Mouse (Mus musculus) liver, adult (tissue): ENCODE results near the gene Amt.

ENCODE experiments used
- GATA4 ChIP-seq: IDR thresholded peaks from 2 replicates; pipeline ENCODE4 v1.6.1; 2014; ENCODE audit warnings: mild to moderate bottlenecking, low read length; ENCODE audit not compliant: insufficient replicate concordance

Amt gene

GRCm38 (mm10) chr9:108296453-108297355, at the start of gene Amt:
TSS of gene Amt (plus strand) at chr9:108296853.
- TF ChIP-seq GATA4 = no peak

- TF ChIP-seq GATA4 = no peak
Measured at GRCm38 (mm10) chr9:108248957-108249356, 47.7 kb upstream of the Amt start.

DNA sequence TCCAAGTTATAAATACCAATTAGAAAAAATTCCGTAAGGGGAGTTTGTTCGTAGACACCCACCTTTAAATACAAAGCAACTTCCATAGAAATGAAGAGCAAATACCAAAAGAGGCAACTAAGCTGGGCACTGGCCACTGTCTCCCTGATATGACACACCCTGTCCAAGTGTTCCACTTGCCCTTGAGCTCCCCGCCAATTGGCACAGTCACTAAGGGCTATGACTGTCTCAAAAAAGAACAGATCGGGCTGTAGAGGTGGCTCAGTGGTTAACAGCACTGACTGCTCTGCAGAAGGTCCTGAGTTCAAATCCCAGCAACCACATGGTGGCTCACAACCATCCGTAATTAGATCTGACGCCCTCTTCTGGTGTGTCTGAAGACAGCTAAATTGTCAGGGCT, 44.8 kb upstream of the Amt start:
- no peak for TF ChIP-seq GATA4

DNA sequence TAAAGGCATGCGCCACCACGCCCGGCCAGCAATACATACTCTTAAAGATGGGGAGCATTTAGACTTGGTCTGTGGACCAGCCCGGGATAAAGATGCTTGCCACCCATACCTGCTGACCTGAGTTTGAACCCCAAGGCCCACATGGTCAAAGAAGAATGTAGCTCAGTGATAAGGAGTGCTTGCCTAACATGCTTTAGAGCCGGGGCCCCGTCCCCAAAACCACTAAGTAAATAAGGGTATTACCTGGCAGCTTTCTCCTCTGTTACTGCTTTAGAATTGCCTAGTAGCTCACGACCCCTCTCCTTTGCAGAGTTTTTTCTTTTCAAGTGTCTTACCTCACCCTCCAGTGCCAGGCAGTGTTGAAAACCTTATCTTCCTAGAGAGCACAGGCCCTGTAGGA, 43.9 kb upstream of the Amt start:
- no peak for TF ChIP-seq GATA4

DNA sequence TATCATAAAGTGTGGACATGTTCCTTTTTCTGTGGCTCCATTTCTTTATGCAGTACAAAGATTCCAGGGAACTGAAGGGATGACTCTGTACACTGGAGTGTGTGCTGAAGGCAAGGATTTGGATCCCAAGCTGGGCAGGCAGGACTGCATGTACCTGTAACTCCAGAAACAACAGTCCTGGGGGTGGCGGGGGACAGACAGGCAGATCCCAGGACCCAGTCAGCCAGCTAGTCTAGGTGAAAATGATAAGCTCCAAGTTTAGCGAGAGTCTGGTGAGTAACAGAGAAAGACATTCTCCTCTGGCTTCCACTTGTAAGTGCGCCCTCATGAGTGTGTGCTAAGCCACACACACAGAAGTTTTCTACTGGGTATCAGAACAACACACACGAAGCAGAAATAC, 36.1 kb upstream of the Amt start:
- no peak for TF ChIP-seq GATA4

GRCm38 (mm10) chr9:108261865-108262264, 34.8 kb upstream of the Amt start:
- no peak for TF ChIP-seq GATA4

- no peak for TF ChIP-seq GATA4
Measured at GRCm38 (mm10) chr9:108262494-108263049, 34.1 kb upstream of the Amt start.

DNA sequence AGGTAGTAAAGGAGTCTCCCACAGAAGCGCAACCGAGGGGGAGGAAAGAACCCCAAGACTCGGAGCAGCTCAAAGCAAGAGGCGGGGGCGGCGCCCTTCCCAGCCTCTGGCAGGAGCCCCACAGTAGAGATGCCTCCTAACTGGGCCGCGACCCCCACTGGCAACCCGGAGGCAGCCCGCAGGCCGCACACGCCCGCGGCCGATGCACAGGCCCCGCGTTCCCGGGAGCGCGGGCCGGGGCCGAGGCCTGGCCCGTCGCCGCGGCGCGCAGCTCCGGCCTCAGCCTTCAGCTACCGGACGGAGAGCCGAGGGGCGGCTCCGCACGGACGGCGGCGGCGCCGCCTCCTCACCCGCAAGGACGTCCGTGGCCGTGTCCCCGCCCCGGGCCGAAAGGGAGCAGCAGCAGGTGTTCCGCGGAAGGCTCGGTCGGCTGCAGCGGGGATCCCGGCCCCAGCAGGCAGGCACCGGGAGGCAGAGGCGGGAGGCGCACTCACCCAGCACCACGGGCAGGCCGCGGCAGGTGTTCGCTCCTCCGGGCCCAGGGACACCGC, 33.4 kb upstream of the Amt start:
- TF ChIP-seq GATA4 = no peak

DNA sequence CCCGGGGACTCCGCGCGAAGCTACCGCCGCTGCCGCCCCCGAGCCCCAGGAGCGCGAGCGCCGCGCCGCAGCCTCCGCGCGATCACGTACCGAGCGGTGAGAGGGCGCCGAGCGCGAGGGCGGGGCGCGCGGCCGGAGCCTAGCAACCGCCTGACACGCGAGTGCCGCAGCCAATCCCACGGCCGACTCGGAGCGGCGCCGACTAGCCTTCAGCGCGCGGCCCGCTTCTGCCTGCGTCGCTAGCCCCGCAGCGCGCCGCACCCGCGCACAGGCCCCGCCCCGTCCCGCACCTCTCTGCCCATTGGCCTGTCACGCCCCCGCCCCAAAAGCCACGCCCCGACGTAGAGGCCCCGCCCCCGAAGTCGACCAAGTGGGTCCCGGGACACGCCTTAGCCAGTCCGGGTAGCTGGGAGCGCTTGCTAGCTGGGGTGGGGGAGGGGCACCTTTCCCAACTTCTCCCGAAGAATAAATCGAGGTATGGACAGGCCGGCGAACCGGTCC, 32.9 kb upstream of the Amt start, which contains the start of gene Dag1:
Gene Dag1 (minus strand): TSS at position 269 of the 501 bp plus-strand sequence.
- no peak for TF ChIP-seq GATA4

- TF ChIP-seq GATA4 = no peak
Measured at GRCm38 (mm10) chr9:108264191-108264921, 32.3 kb upstream of the Amt start.

GRCm38 (mm10) chr9:108266261-108266935, 30.3 kb upstream of the Amt start:
- TF ChIP-seq GATA4 = no peak

DNA sequence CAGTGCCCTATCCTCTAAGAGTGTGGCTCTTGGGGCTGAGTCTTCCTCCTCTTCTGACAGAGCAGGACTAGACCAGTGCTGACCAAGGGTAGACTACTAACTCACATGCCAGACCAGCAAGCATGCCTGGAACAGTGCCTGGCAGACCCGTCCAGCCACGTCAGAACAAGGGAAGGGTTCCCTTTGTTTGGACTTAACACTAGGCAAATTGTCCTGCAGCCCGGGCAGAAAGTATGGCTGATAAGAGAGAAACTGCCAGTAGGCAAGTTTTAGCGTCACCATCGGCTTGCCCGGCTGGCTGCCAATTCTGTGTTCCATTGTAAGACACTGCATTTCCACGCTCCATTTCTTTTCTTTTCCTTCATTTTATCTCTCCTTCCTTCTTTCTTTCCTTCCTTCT, 29.0 kb upstream of the Amt start:
- peak; percentile 52; the same call in 1 of the 2 replicates for TF ChIP-seq GATA4

DNA sequence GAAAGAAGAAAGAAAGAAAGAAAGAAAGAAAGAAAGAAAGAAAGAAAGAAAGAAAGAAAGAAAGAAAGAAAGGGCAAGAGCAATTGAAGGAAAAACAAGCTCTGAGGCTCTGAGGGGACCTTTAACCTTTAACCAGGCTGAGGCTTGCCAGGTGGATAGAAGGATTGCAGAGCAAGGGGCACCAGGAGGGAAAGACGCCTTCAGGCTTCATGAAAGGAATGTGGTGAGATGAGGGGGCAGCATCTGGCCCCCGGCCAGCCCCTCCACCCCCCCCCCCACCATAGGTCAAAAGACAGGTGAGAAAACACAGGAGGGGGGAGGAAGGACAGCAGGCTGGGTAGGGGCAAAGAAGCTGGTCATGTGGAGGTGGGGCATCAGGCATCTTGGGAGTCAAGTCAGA, 24.7 kb upstream of the Amt start:
- no peak for TF ChIP-seq GATA4

GRCm38 (mm10) chr9:108272691-108273090, 24.0 kb upstream of the Amt start:
- TF ChIP-seq GATA4 = no peak

DNA sequence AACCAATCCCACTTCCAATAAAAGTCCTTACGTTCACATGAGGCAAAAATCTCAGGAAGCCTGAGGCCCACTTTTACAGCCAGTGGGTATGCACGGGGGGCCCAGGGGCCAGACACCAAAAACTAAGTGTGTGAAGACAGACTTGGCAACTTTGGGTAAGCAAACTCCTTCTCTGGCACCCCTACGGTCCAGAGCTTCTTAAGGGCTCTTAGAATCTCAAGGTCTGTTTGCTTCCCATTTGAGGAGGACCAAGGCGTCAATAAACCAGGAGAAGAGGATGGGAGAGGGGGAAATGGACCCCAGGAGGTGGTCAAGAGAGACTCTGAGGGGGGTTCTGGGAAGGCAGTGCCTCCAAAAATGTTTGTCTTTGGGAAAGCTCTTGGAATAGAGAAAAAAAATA, 23.2 kb upstream of the Amt start:
- TF ChIP-seq GATA4 = no peak
